ENCODE assay signal across 20 mouse cellular contexts in genomic region chr14:76053726-76054125, GRCm38 (mm10). TPM values are rescaled to one million over a fixed set of nuclear protein-coding genes. Genes with fewer than 3 reads are reported as not detected.
A peak's percentile ranks its signal among the peaks of the same experiment; 100 is the strongest.
DNase-seq lines count a peak whose midpoint lies in the region; ATAC-seq and TF ChIP-seq lines count a peak whose summit lies in the region.
"Had no signal": no experiment of that assay in that cellular context is flagged by ENCODE, and none has a peak within 500 bp of the region (broad histone marks: within the 10 kb centered on the region; RNA-seq: fewer than 3 reads in every experiment).

No protein-coding gene starts in this region.

- DNase-seq in heart, adult 8-10 months (ENCODE audit: low spot score), result peak; percentile 6
- no peak for DNase-seq in kidney, adult 8-10 months
- no peak for DNase-seq in midbrain, postnatal 0 days (ENCODE audit: low spot score)
- peak; percentile 55 for DNase-seq in forebrain, postnatal 0 days
- DNase-seq in frontal cortex, postnatal 14 days (ENCODE audit: low spot score in 2 of 2), result no peak
- DNase-seq: adrenal gland, postnatal 10 days; B cell, adult 2 months; cerebellum, adult 2 months; gastrocnemius, postnatal 36 days; liver, embryonic 13.5 days had no signal

- H3K36me3 ChIP-seq in heart, embryonic 11.5 days (ENCODE audit: control insufficient read depth, insufficient read depth, low read length), result no peaks in the 10 kb centered on the region
- no peaks in the 10 kb centered on the region for H3K36me3 ChIP-seq in kidney, embryonic 16.5 days (ENCODE audit: insufficient read depth, low read length)
- no peaks in the 10 kb centered on the region for H3K36me3 ChIP-seq in midbrain, embryonic 13.5 days
- no peaks in the 10 kb centered on the region for H3K36me3 ChIP-seq in midbrain, postnatal 0 days (ENCODE audit: insufficient read depth, low read length)
- H3K36me3 ChIP-seq in forebrain, postnatal 0 days (ENCODE audit: insufficient read depth), result no peaks in the 10 kb centered on the region
- H3K36me3 ChIP-seq: embryonic facial prominence, embryonic 10.5 days; limb, embryonic 12.5 days; liver, embryonic 13.5 days; lung, embryonic 15.5 days had no signal

- H3K27me3 ChIP-seq in heart, embryonic 11.5 days (ENCODE audit: control insufficient read depth, insufficient read depth, low read length), result no peaks in the 10 kb centered on the region
- H3K27me3 ChIP-seq in kidney, embryonic 16.5 days (ENCODE audit: insufficient read depth, low read length), result no peaks in the 10 kb centered on the region
- H3K27me3 ChIP-seq in midbrain, embryonic 13.5 days, result no peaks in the 10 kb centered on the region
- H3K27me3 ChIP-seq in midbrain, postnatal 0 days (ENCODE audit: insufficient read depth, low read length), result no peaks in the 10 kb centered on the region
- no peaks in the 10 kb centered on the region for H3K27me3 ChIP-seq in forebrain, postnatal 0 days (ENCODE audit: insufficient read depth, low read length)
- H3K27me3 ChIP-seq: liver, embryonic 13.5 days; lung, embryonic 15.5 days had no signal

- no peaks in the 10 kb centered on the region for H3K9me3 ChIP-seq in heart, embryonic 11.5 days (replicated peaks; ENCODE audit: control insufficient read depth, low read length)
- H3K9me3 ChIP-seq in kidney, embryonic 16.5 days (ENCODE audit: low read length), result no peaks in the 10 kb centered on the region
- H3K9me3 ChIP-seq in midbrain, embryonic 13.5 days, result no peaks in the 10 kb centered on the region
- H3K9me3 ChIP-seq in midbrain, postnatal 0 days (ENCODE audit: low read length), result no peaks in the 10 kb centered on the region
- no peaks in the 10 kb centered on the region for H3K9me3 ChIP-seq in forebrain, postnatal 0 days (ENCODE audit: low read length)
- H3K9me3 ChIP-seq: embryonic facial prominence, embryonic 10.5 days; limb, embryonic 12.5 days; liver, embryonic 13.5 days; lung, embryonic 15.5 days had no signal

- H3K4me1 ChIP-seq in heart, embryonic 11.5 days (ENCODE audit: control insufficient read depth, insufficient read depth, low read length), result peaks cover 5% of the 10 kb centered on the region
- peaks cover 8% of the 10 kb centered on the region for H3K4me1 ChIP-seq in kidney, embryonic 16.5 days (ENCODE audit: insufficient read depth, low read length)
- no peaks in the 10 kb centered on the region for H3K4me1 ChIP-seq in midbrain, embryonic 13.5 days (replicated peaks)
- no peaks in the 10 kb centered on the region for H3K4me1 ChIP-seq in midbrain, postnatal 0 days (ENCODE audit: insufficient read depth, low read length)
- H3K4me1 ChIP-seq in forebrain, postnatal 0 days (ENCODE audit: insufficient read depth), result no peaks in the 10 kb centered on the region
- H3K4me1 ChIP-seq: embryonic facial prominence, embryonic 10.5 days; limb, embryonic 12.5 days; liver, embryonic 13.5 days; lung, embryonic 15.5 days had no signal

- no peak overlapping the region for H3K9ac ChIP-seq in heart, embryonic 11.5 days (ENCODE audit: low read depth, low read length)
- no peak overlapping the region for H3K9ac ChIP-seq in kidney, embryonic 16.5 days (replicated peaks; ENCODE audit: low read length)
- no peak overlapping the region for H3K9ac ChIP-seq in midbrain, embryonic 13.5 days (replicated peaks)
- H3K9ac ChIP-seq in midbrain, postnatal 0 days (replicated peaks; ENCODE audit: low read length, poor library complexity, severe bottlenecking), result no peak overlapping the region
- no peak overlapping the region for H3K9ac ChIP-seq in forebrain, postnatal 0 days
- H3K9ac ChIP-seq: limb, embryonic 12.5 days; liver, embryonic 13.5 days; lung, embryonic 15.5 days had no signal

- ATAC-seq in heart, embryonic 11.5 days (replicated peaks; ENCODE audit: insufficient number of reproducible peaks, low FRiP score, low TSS enrichment), result no peak
- ATAC-seq in kidney, embryonic 16.5 days (ENCODE audit: low FRiP score, low TSS enrichment), result no peak
- ATAC-seq in midbrain, embryonic 13.5 days, result no peak
- no peak for ATAC-seq in midbrain, postnatal 0 days (ENCODE audit: low FRiP score)
- ATAC-seq in forebrain, postnatal 0 days, result peak; percentile 12; the same call in 1 of the 2 replicates
- ATAC-seq: intestine, embryonic 16.5 days; midbrain, embryonic 16.5 days had no signal

- H3K4me2 ChIP-seq in heart, embryonic 11.5 days, result no peak overlapping the region
- no peak overlapping the region for H3K4me2 ChIP-seq in kidney, embryonic 16.5 days (replicated peaks; ENCODE audit: low read depth, low read length)
- H3K4me2 ChIP-seq in midbrain, embryonic 13.5 days (replicated peaks), result no peak overlapping the region
- H3K4me2 ChIP-seq in midbrain, postnatal 0 days (ENCODE audit: low read depth, low read length, poor library complexity, severe bottlenecking), result no peak overlapping the region
- H3K4me2 ChIP-seq in forebrain, postnatal 0 days (ENCODE audit: low read depth), result no peak overlapping the region
- H3K4me2 ChIP-seq: limb, embryonic 12.5 days; liver, embryonic 13.5 days; lung, embryonic 15.5 days had no signal

- no peak overlapping the region for H3K27ac ChIP-seq in heart, embryonic 11.5 days (ENCODE audit: low read depth, low read length)
- H3K27ac ChIP-seq in kidney, embryonic 16.5 days (ENCODE audit: low read length), result peak overlapping the region; percentile 61; the same call in 1 of the 2 replicates
- H3K27ac ChIP-seq in midbrain, embryonic 13.5 days, result 0 out of 2 replicates have a peak overlapping the region, but pooled peaks have one; percentile 30
- no peak overlapping the region for H3K27ac ChIP-seq in midbrain, postnatal 0 days (ENCODE audit: low read depth, low read length)
- 0 out of 2 replicates have a peak overlapping the region, but pooled peaks have one; percentile 36 for H3K27ac ChIP-seq in forebrain, postnatal 0 days (ENCODE audit: low read depth, low read length)
- H3K27ac ChIP-seq: embryonic facial prominence, embryonic 10.5 days; limb, embryonic 12.5 days; liver, embryonic 13.5 days; lung, embryonic 15.5 days; stomach, postnatal 0 days had no signal

- 72% methylated on average over 11 of the region's 11 CpGs for WGBS in heart, embryonic 11.5 days (ENCODE audit: insufficient replicate concordance)
- WGBS in kidney, embryonic 16.5 days, result 62% methylated on average over 11 of the region's 11 CpGs
- WGBS in midbrain, embryonic 13.5 days, result 64% methylated on average over 11 of the region's 11 CpGs
- 61% methylated on average over 11 of the region's 11 CpGs for WGBS in midbrain, postnatal 0 days
- 40% methylated on average over 11 of the region's 11 CpGs for WGBS in forebrain, postnatal 0 days

- H3K4me3 ChIP-seq in heart, embryonic 11.5 days (ENCODE audit: low read depth, low read length), result no peak overlapping the region
- no peak overlapping the region for H3K4me3 ChIP-seq in kidney, embryonic 16.5 days (ENCODE audit: low read length)
- no peak overlapping the region for H3K4me3 ChIP-seq in midbrain, embryonic 13.5 days (replicated peaks)
- no peak overlapping the region for H3K4me3 ChIP-seq in midbrain, postnatal 0 days (ENCODE audit: low read depth, low read length)
- H3K4me3 ChIP-seq in forebrain, postnatal 0 days (ENCODE audit: low read depth, low read length), result no peak overlapping the region
- H3K4me3 ChIP-seq: embryonic facial prominence, embryonic 10.5 days; erythroblast, embryonic 14.5 days; limb, embryonic 12.5 days; liver, embryonic 13.5 days; lung, embryonic 15.5 days had no signal

- TF ChIP-seq CTCF in midbrain, postnatal 0 days (IDR thresholded peaks at IDR 0.05), result no peak
- TF ChIP-seq CTCF in forebrain, postnatal 0 days (IDR thresholded peaks at IDR 0.05; ENCODE audit: low read depth), result no peak

RNA-seq across cellular contexts. Expression of gene Gtf2f2, which starts 43.1 kb away (rescaled TPM):
- 10 to 100 TPM; 11.5 to 12.8 (median 11.9) TPM for total RNA-seq in heart, adult 8-10 months (2022)
- polyA plus RNA-seq in heart, embryonic 11.5 days (2014; fragmentation: Nextera tagmentation; extraction: Ambion mirVana), result 34.7 and 36.7 TPM in 2 replicates
- polyA plus RNA-seq in kidney, embryonic 16.5 days (2015; fragmentation: Nextera tagmentation; extraction: Ambion mirVana), result 35.1 and 35.5 TPM in 2 replicates
- 42.7 and 44.0 TPM in 2 replicates for polyA plus RNA-seq in midbrain, embryonic 13.5 days (2015; fragmentation: Nextera tagmentation; extraction: Ambion mirVana)
- total RNA-seq in midbrain, postnatal 0 days (2014; rRNA removed), result 22.7 and 23.4 TPM in 2 replicates
- 38.4 and 42.6 TPM in 2 replicates for polyA plus RNA-seq in midbrain, postnatal 0 days (2015; fragmentation: Nextera tagmentation; extraction: Ambion mirVana)
- total RNA-seq in forebrain, postnatal 0 days (2014; rRNA removed), result 41.5 and 43.8 TPM in 2 replicates
- 47.6 and 54.9 TPM in 2 replicates for polyA plus RNA-seq in forebrain, postnatal 0 days (2015; fragmentation: Nextera tagmentation; extraction: Ambion mirVana)

RNA-seq across cellular contexts. Expression of gene Gpalpp1, which starts 56.8 kb away (rescaled TPM):
- 10 to 100 TPM in 3 of 4 experiments, 1 to 10 TPM in 1; 9.5 to 12.3 (median 10.4) TPM for total RNA-seq in heart, adult 8-10 months (2022)
- 10.4 and 14.1 TPM in 2 replicates for polyA plus RNA-seq in heart, embryonic 11.5 days (2014; fragmentation: Nextera tagmentation; extraction: Ambion mirVana)
- 14.0 and 14.9 TPM in 2 replicates for polyA plus RNA-seq in kidney, embryonic 16.5 days (2015; fragmentation: Nextera tagmentation; extraction: Ambion mirVana)
- polyA plus RNA-seq in midbrain, embryonic 13.5 days (2015; fragmentation: Nextera tagmentation; extraction: Ambion mirVana), result 15.3 and 15.6 TPM in 2 replicates
- 18.6 and 20.2 TPM in 2 replicates for total RNA-seq in midbrain, postnatal 0 days (2014; rRNA removed)
- 8.3 and 8.6 TPM in 2 replicates for polyA plus RNA-seq in midbrain, postnatal 0 days (2015; fragmentation: Nextera tagmentation; extraction: Ambion mirVana)
- 24.6 and 25.0 TPM in 2 replicates for total RNA-seq in forebrain, postnatal 0 days (2014; rRNA removed)
- 6.8 and 9.3 TPM in 2 replicates for polyA plus RNA-seq in forebrain, postnatal 0 days (2015; fragmentation: Nextera tagmentation; extraction: Ambion mirVana)

RNA-seq across cellular contexts. Expression of gene Nufip1, which starts 57.0 kb away (rescaled TPM):
- total RNA-seq in heart, adult 8-10 months (2022), result 1 to 10 TPM; 3.0 to 3.6 (median 3.2) TPM
- 11.2 and 11.4 TPM in 2 replicates for polyA plus RNA-seq in heart, embryonic 11.5 days (2014; fragmentation: Nextera tagmentation; extraction: Ambion mirVana)
- polyA plus RNA-seq in kidney, embryonic 16.5 days (2015; fragmentation: Nextera tagmentation; extraction: Ambion mirVana), result 16.8 and 17.5 TPM in 2 replicates
- polyA plus RNA-seq in midbrain, embryonic 13.5 days (2015; fragmentation: Nextera tagmentation; extraction: Ambion mirVana), result 13.7 and 14.9 TPM in 2 replicates
- 10.4 and 10.6 TPM in 2 replicates for total RNA-seq in midbrain, postnatal 0 days (2014; rRNA removed)
- polyA plus RNA-seq in midbrain, postnatal 0 days (2015; fragmentation: Nextera tagmentation; extraction: Ambion mirVana), result 12.8 and 14.3 TPM in 2 replicates
- total RNA-seq in forebrain, postnatal 0 days (2014; rRNA removed), result 11.8 and 13.8 TPM in 2 replicates
- 14.4 and 15.2 TPM in 2 replicates for polyA plus RNA-seq in forebrain, postnatal 0 days (2015; fragmentation: Nextera tagmentation; extraction: Ambion mirVana)

Comparison
In these comparisons a context has a peak if more than half of its experiments do, and no peak if none do; other contexts are left out.
1. H3K27ac ChIP-seq: peak in kidney, embryonic 16.5 days (single experiment), midbrain, embryonic 13.5 days (single experiment) and forebrain, postnatal 0 days (single experiment); none in heart, embryonic 11.5 days (single experiment) and midbrain, postnatal 0 days (single experiment).
2. DNase-seq: peak in heart, adult 8-10 months (single experiment) and forebrain, postnatal 0 days (single experiment); none in kidney, adult 8-10 months (0 of 2), midbrain, postnatal 0 days (single experiment) and frontal cortex, postnatal 14 days (0 of 2).